In genomic region chr5:15906446-15906845, GRCm38 (mm10) we compare ENCODE assay signal across 26 mouse cellular contexts. TPM values are rescaled to one million over a fixed set of nuclear protein-coding genes. Genes with fewer than 3 reads are reported as not detected.
DNase-seq lines count a peak whose midpoint lies in the region; ATAC-seq and TF ChIP-seq lines count a peak whose summit lies in the region.
"Had no signal": no experiment of that assay in that cellular context is flagged by ENCODE, and none has a peak within 500 bp of the region (broad histone marks: within the 10 kb centered on the region; RNA-seq: fewer than 3 reads in every experiment).

No protein-coding gene starts in this region.

- H3K4me2 ChIP-seq in forebrain, postnatal 0 days (ENCODE audit: low read depth): no peak overlapping the region
- H3K4me2 ChIP-seq in forebrain, embryonic 16.5 days (ENCODE audit: low read length): no peak overlapping the region
- H3K4me2 ChIP-seq in kidney, embryonic 14.5 days (replicated peaks; ENCODE audit: low read depth, low read length): no peak overlapping the region
- H3K4me2 ChIP-seq in myocyte (ENCODE audit: low read depth): peak overlapping the region; percentile 30
- H3K4me2 ChIP-seq: embryonic facial prominence, embryonic 15.5 days; heart, embryonic 11.5 days; hindbrain, embryonic 12.5 days; hindbrain, embryonic 15.5 days had no signal

- H3ac ChIP-seq in myocyte (ENCODE audit: control insufficient read depth, insufficient read length): no peak overlapping the region

- no peaks in the 10 kb centered on the region for H3K36me3 ChIP-seq in forebrain, postnatal 0 days (ENCODE audit: insufficient read depth)
- H3K36me3 ChIP-seq in forebrain, embryonic 16.5 days (ENCODE audit: control insufficient read depth, insufficient read depth): no peaks in the 10 kb centered on the region
- no peaks in the 10 kb centered on the region for H3K36me3 ChIP-seq in kidney, embryonic 14.5 days (ENCODE audit: control insufficient read depth, insufficient read depth, low read length)
- no peaks in the 10 kb centered on the region for H3K36me3 ChIP-seq in myocyte (ENCODE audit: control insufficient read depth, insufficient read depth)
- H3K36me3 ChIP-seq: embryonic facial prominence, embryonic 15.5 days; G1E; hindbrain, embryonic 12.5 days; hindbrain, embryonic 15.5 days had no signal

- WGBS in forebrain, postnatal 0 days: 50% methylated on average over 3 of the region's 3 CpGs
- 61% methylated on average over 3 of the region's 3 CpGs for WGBS in forebrain, embryonic 16.5 days
- WGBS in kidney, embryonic 14.5 days: 26% methylated on average over 3 of the region's 3 CpGs

- no peak overlapping the region for H3K9ac ChIP-seq in forebrain, postnatal 0 days
- no peak overlapping the region for H3K9ac ChIP-seq in forebrain, embryonic 16.5 days (replicated peaks; ENCODE audit: low read depth, low read length)
- H3K9ac ChIP-seq in kidney, embryonic 14.5 days (ENCODE audit: low read depth, low read length): no peak overlapping the region
- H3K9ac ChIP-seq: embryonic facial prominence, embryonic 15.5 days; hindbrain, embryonic 12.5 days; hindbrain, embryonic 15.5 days had no signal

- no peaks in the 10 kb centered on the region for H3K4me1 ChIP-seq in forebrain, postnatal 0 days (ENCODE audit: insufficient read depth)
- no peaks in the 10 kb centered on the region for H3K4me1 ChIP-seq in forebrain, embryonic 16.5 days (replicated peaks; ENCODE audit: control insufficient read depth, insufficient read depth, low read length)
- no peaks in the 10 kb centered on the region for H3K4me1 ChIP-seq in kidney, embryonic 14.5 days (ENCODE audit: control insufficient read depth, insufficient read depth, low read length)
- H3K4me1 ChIP-seq: embryonic facial prominence, embryonic 15.5 days; hindbrain, embryonic 12.5 days; hindbrain, embryonic 15.5 days had no signal

- H3K79me2 ChIP-seq in myocyte (ENCODE audit: control insufficient read depth, insufficient read depth): no peaks in the 10 kb centered on the region

- peak; percentile 9 for DNase-seq in forebrain, postnatal 0 days
- DNase-seq in kidney, postnatal 36 days: no peak
- no peak for DNase-seq in layer of hippocampus, adult 2 months (ENCODE audit: low spot score in 2 of 2)
- no peak for DNase-seq in layer of hippocampus, adult 9-10 months (ENCODE audit: low spot score)
- DNase-seq: adrenal gland, postnatal 10 days; adrenal gland, postnatal 36 days; B cell, adult 2 months; cerebellum, adult 11 months; cerebellum, adult 2 months; cerebellum, adult 9-11 months; cerebellum, postnatal 25 days; embryo, embryonic 11 days; gastrocnemius, postnatal 10 days; gastrocnemius, postnatal 36 days; heart, adult 11 months had no signal

- no peaks in the 10 kb centered on the region for H3K9me3 ChIP-seq in forebrain, postnatal 0 days (ENCODE audit: low read length)
- H3K9me3 ChIP-seq in forebrain, embryonic 16.5 days (ENCODE audit: control insufficient read depth, low read length): no peaks in the 10 kb centered on the region
- no peaks in the 10 kb centered on the region for H3K9me3 ChIP-seq in kidney, embryonic 14.5 days (ENCODE audit: control insufficient read depth, low read length)
- H3K9me3 ChIP-seq: embryonic facial prominence, embryonic 15.5 days; G1E; hindbrain, embryonic 12.5 days; hindbrain, embryonic 15.5 days had no signal

- no peak overlapping the region for H3K4me3 ChIP-seq in forebrain, postnatal 0 days (ENCODE audit: low read depth, low read length)
- H3K4me3 ChIP-seq in forebrain, embryonic 16.5 days (replicated peaks; ENCODE audit: low read length): no peak overlapping the region
- H3K4me3 ChIP-seq in kidney, embryonic 14.5 days (ENCODE audit: low read length): no peak overlapping the region
- H3K4me3 ChIP-seq in layer of hippocampus, adult 2 months: no peak overlapping the region
- H3K4me3 ChIP-seq in myocyte: no peak overlapping the region
- H3K4me3 ChIP-seq: embryonic facial prominence, embryonic 15.5 days; hindbrain, embryonic 12.5 days; hindbrain, embryonic 15.5 days had no signal

- ATAC-seq in forebrain, postnatal 0 days: no peak
- ATAC-seq in forebrain, embryonic 16.5 days: no peak
- ATAC-seq in kidney, embryonic 14.5 days (ENCODE audit: low FRiP score, low TSS enrichment): peak; percentile 75; the same call in 1 of the 2 replicates
- ATAC-seq: forebrain, embryonic 14.5 days; Patski had no signal

- no peaks in the 10 kb centered on the region for H3K27me3 ChIP-seq in forebrain, postnatal 0 days (ENCODE audit: insufficient read depth, low read length)
- no peaks in the 10 kb centered on the region for H3K27me3 ChIP-seq in forebrain, embryonic 16.5 days (replicated peaks; ENCODE audit: control insufficient read depth, insufficient read depth, low read length)
- no peaks in the 10 kb centered on the region for H3K27me3 ChIP-seq in kidney, embryonic 14.5 days (ENCODE audit: control insufficient read depth, insufficient read depth, low read length)
- no peaks in the 10 kb centered on the region for H3K27me3 ChIP-seq in myocyte (ENCODE audit: control insufficient read depth, insufficient read depth, insufficient read length)
- H3K27me3 ChIP-seq: CH12.LX; embryonic facial prominence, embryonic 15.5 days; hindbrain, embryonic 12.5 days; hindbrain, embryonic 15.5 days; Patski had no signal

- no peak for TF ChIP-seq CTCF in forebrain, postnatal 0 days (IDR thresholded peaks at IDR 0.05; ENCODE audit: low read depth)
- TF ChIP-seq CTCF in layer of hippocampus, adult 2 months (conservative IDR thresholded peaks at IDR 0.05): no peak

- no peak for TF ChIP-seq POLR2A in myocyte (IDR thresholded peaks at IDR 0.05; ENCODE audit: insufficient read length, low read depth)

- H3K27ac ChIP-seq in forebrain, postnatal 0 days (ENCODE audit: low read depth, low read length): no peak overlapping the region
- no peak overlapping the region for H3K27ac ChIP-seq in forebrain, embryonic 16.5 days (ENCODE audit: low read length)
- no peak overlapping the region for H3K27ac ChIP-seq in kidney, embryonic 14.5 days (ENCODE audit: low read depth, low read length)
- peak overlapping the region; percentile 68 for H3K27ac ChIP-seq in layer of hippocampus, adult 2 months
- H3K27ac ChIP-seq: embryonic facial prominence, embryonic 15.5 days; hindbrain, embryonic 12.5 days; hindbrain, embryonic 15.5 days had no signal

TF ChIP-seq in myocyte, 11 proteins besides CTCF, POLR2A, EP300 and RAD21:
- TF ChIP-seq MAX (IDR thresholded peaks at IDR 0.05; ENCODE audit: low read depth) (no peak), MYOD1 (IDR thresholded peaks at IDR 0.05; ENCODE audit: control insufficient read depth in 1 of 3, insufficient read length in 2 of 3, low read depth in 2 of 3) (no peak), MYOG (IDR thresholded peaks at IDR 0.05; ENCODE audit: control insufficient read depth in 1 of 3, insufficient read depth in 1 of 3, insufficient read length in 2 of 3, low read depth in 2 of 3) (no peak), TCF12 (IDR thresholded peaks at IDR 0.05; ENCODE audit: insufficient read depth, poor library complexity, severe bottlenecking) (no peak), E2F4 (IDR thresholded peaks at IDR 0.05; ENCODE audit: insufficient read depth) (no peak), TCF3 (IDR thresholded peaks at IDR 0.05; ENCODE audit: insufficient read length, low read depth) (no peak), CEBPB (IDR thresholded peaks at IDR 0.05; ENCODE audit: insufficient read depth, poor library complexity, severe bottlenecking) (no peak), REST (IDR thresholded peaks at IDR 0.05; ENCODE audit: insufficient read depth, insufficient read length) (no peak), USF1 (IDR thresholded peaks at IDR 0.05; ENCODE audit: low read depth) (no peak), POLR2AphosphoS2 (IDR thresholded peaks at IDR 0.05; ENCODE audit: insufficient read length, low read depth) (no peak), SRF (IDR thresholded peaks at IDR 0.05; ENCODE audit: control insufficient read depth, insufficient read length, low read depth) (no peak)

RNA-seq across cellular contexts. Expression of gene Cacna2d1, which starts 28.0 kb away (rescaled TPM):
- total RNA-seq in forebrain, postnatal 0 days (2014; rRNA removed): 68.2 and 80.4 TPM in 2 replicates
- 15.1 and 28.5 TPM in 2 replicates for polyA plus RNA-seq in forebrain, postnatal 0 days (2015; fragmentation: Nextera tagmentation; extraction: Ambion mirVana)
- polyA plus RNA-seq in forebrain, embryonic 16.5 days (2015; fragmentation: Nextera tagmentation; extraction: Ambion mirVana): 33.9 and 37.5 TPM in 2 replicates
- 18.5 and 24.1 TPM in 2 replicates for polyA plus RNA-seq in kidney, embryonic 14.5 days (2014; fragmentation: Nextera tagmentation; extraction: Ambion mirVana)
- total RNA-seq in layer of hippocampus, adult 2 months (2021): 100 to 1,000 TPM; 164 to 168 TPM
- 27.2 TPM for polyA plus RNA-seq in myocyte (2012; fragmentation: generic; extraction: Trizol)
- polyA plus RNA-seq: G1E had no signal
